Mouse (Mus musculus) thymus, postnatal 25 days (tissue): ENCODE results near the gene Lhx8.

Experiments
- DNase-seq: peaks from one replicate; pipeline ENCODE4 v3.0.0; 2022

The Lhx8 gene

GRCm38 (mm10) chr3:154330181-154331002 is at the start of gene Lhx8:
Gene Lhx8, minus strand, starts transcription at chr3:154330659.
- DNase-seq, result no peak

- no peak for DNase-seq
Observed at GRCm38 (mm10) chr3:154373536-154373935, 43.1 kb upstream of the Lhx8 start.

- DNase-seq, result no peak
Observed at GRCm38 (mm10) chr3:154372688-154373087, 42.2 kb upstream of the Lhx8 start.

GRCm38 (mm10) chr3:154367327-154367726 is 36.9 kb upstream of the Lhx8 start:
- DNase-seq, result no peak

- no peak for DNase-seq
Observed at GRCm38 (mm10) chr3:154364604-154365209, 34.2 kb upstream of the Lhx8 start.

GRCm38 (mm10) chr3:154363507-154363906 is 33.0 kb upstream of the Lhx8 start:
- DNase-seq, result no peak

- no peak for DNase-seq
Observed at GRCm38 (mm10) chr3:154359231-154359630, 28.8 kb upstream of the Lhx8 start.

- DNase-seq, result no peak
Observed at GRCm38 (mm10) chr3:154340294-154340914, 9.9 kb upstream of the Lhx8 start.

GRCm38 (mm10) chr3:154339649-154340260 is 9.3 kb upstream of the Lhx8 start:
- DNase-seq, result no peak

GRCm38 (mm10) chr3:154334806-154335205 is 4.3 kb upstream of the Lhx8 start:
- no peak for DNase-seq

- no peak for DNase-seq
Observed at GRCm38 (mm10) chr3:154333401-154333999, 3.0 kb upstream of the Lhx8 start.

- DNase-seq, result no peak
Observed at GRCm38 (mm10) chr3:154332941-154333340, 2.5 kb upstream of the Lhx8 start.

GRCm38 (mm10) chr3:154332213-154332530 is 1.7 kb upstream of the Lhx8 start:
- DNase-seq, result no peak

- no peak for DNase-seq
Observed at GRCm38 (mm10) chr3:154331506-154332212, 1.2 kb upstream of the Lhx8 start.

GRCm38 (mm10) chr3:154331003-154331340 is 513 bp upstream of the Lhx8 start:
- DNase-seq, result no peak

GRCm38 (mm10) chr3:154329323-154330180 is 907 bp downstream of the Lhx8 start:
- DNase-seq, result no peak

GRCm38 (mm10) chr3:154328721-154329322 is 1.6 kb downstream of the Lhx8 start:
- no peak for DNase-seq

- no peak for DNase-seq
Observed at GRCm38 (mm10) chr3:154327883-154328720, 2.4 kb downstream of the Lhx8 start.

GRCm38 (mm10) chr3:154327110-154327882 is 3.2 kb downstream of the Lhx8 start:
- no peak for DNase-seq
